Mouse (Mus musculus): ENCODE measurements at regions not wholly inside any gene's neighbourhood (a gene's known extent, or its start where the extent isn't known, plus 50 kb on each side); places are given as distances from the start of the nearest gene placed in this dataset.

- no peak overlapping the region for H3K9ac ChIP-seq (ENCODE audit: low read depth, low read length)
- no peak for ATAC-seq
Observed at GRCm38 (mm10) chr13:16805560-16805959, 793.9 kb downstream of the Inhba start.

More at GRCm38 (mm10) chr13:16805560-16805959, 793.9 kb downstream of the Inhba start:
- H3K36me3 ChIP-seq (ENCODE audit: control insufficient read depth, insufficient read depth, low read length), result no peaks in the 10 kb centered on the region
- 64% methylated on average over 3 of the region's 3 CpGs for WGBS
- no peaks in the 10 kb centered on the region for H3K4me1 ChIP-seq (ENCODE audit: control insufficient read depth, insufficient read depth, low read length)
- no peak overlapping the region for H3K4me2 ChIP-seq (ENCODE audit: low read length)
- H3K4me3 ChIP-seq (ENCODE audit: low read depth, low read length), result no peak overlapping the region
- H3K27ac ChIP-seq (ENCODE audit: low read length), result no peak overlapping the region
- no peaks in the 10 kb centered on the region for H3K9me3 ChIP-seq (replicated peaks; ENCODE audit: control insufficient read depth, low read length, poor library complexity, severe bottlenecking)
- H3K27me3 ChIP-seq (ENCODE audit: control insufficient read depth, insufficient read depth, low read depth, low read length), result no peaks in the 10 kb centered on the region

All from midbrain, embryonic 16.5 days (tissue).